Mouse (Mus musculus) liver, embryonic 14.5 days (tissue): Measurements from ENCODE around the gene Gldc.

Experiments used
- CTCF ChIP-seq: IDR thresholded peaks from 2 replicates; pipeline ENCODE4 v1.5.1; 2016; ENCODE audit warnings: antibody characterized with exemption, low read depth, control low read depth
- EP300 ChIP-seq: IDR thresholded peaks from 2 replicates; pipeline ENCODE4 v1.6.1; 2016; ENCODE audit warnings: antibody characterized with exemption, low read depth

- TF ChIP-seq CTCF: no peak
- TF ChIP-seq EP300: no peak
These were observed 26.9 kb upstream of the Gldc start for GRCm38 (mm10) chr19:30202177-30202576.
